Mouse (Mus musculus) T-cell, adult 2 months (primary cell): Measurements from ENCODE around the gene Glt1d1.

ENCODE experiments used
- DNase-seq: peaks from one replicate; pipeline ENCODE4 v3.0.0; 2022; ENCODE audit warnings: low spot score

Gene Glt1d1

GRCm38 (mm10) chr5:127633188-127633587 lies 1.1 kb downstream of the Glt1d1 start:
- DNase-seq = no peak

GRCm38 (mm10) chr5:127633666-127634065 lies 1.6 kb downstream of the Glt1d1 start:
- no peak for DNase-seq

- DNase-seq = no peak
Measured at GRCm38 (mm10) chr5:127637622-127638021, 5.6 kb downstream of the Glt1d1 start.

GRCm38 (mm10) chr5:127638177-127638576 lies 6.1 kb downstream of the Glt1d1 start:
- DNase-seq = no peak

- no peak for DNase-seq
Measured at GRCm38 (mm10) chr5:127639067-127639605, 7.1 kb downstream of the Glt1d1 start.

GRCm38 (mm10) chr5:127639635-127640034 lies 7.6 kb downstream of the Glt1d1 start:
- DNase-seq = no peak

- no peak for DNase-seq
Measured at GRCm38 (mm10) chr5:127640359-127640758, 8.3 kb downstream of the Glt1d1 start.

- DNase-seq = no peak
Measured at GRCm38 (mm10) chr5:127641185-127641958, 9.3 kb downstream of the Glt1d1 start.

- DNase-seq = no peak
Measured at GRCm38 (mm10) chr5:127648046-127648445, 16.0 kb downstream of the Glt1d1 start.

GRCm38 (mm10) chr5:127649077-127649476 lies 17.0 kb downstream of the Glt1d1 start:
- DNase-seq = no peak

- no peak for DNase-seq
Measured at GRCm38 (mm10) chr5:127658257-127658656, 26.2 kb downstream of the Glt1d1 start.

GRCm38 (mm10) chr5:127659312-127659711 lies 27.2 kb downstream of the Glt1d1 start:
- DNase-seq = no peak

- DNase-seq = no peak
Measured at GRCm38 (mm10) chr5:127660267-127660666, 28.2 kb downstream of the Glt1d1 start.

- no peak for DNase-seq
Measured at GRCm38 (mm10) chr5:127660979-127661378, 28.9 kb downstream of the Glt1d1 start.

GRCm38 (mm10) chr5:127673913-127674312 lies 41.9 kb downstream of the Glt1d1 start:
- no peak for DNase-seq

- no peak for DNase-seq
Measured at GRCm38 (mm10) chr5:127677561-127677960, 45.5 kb downstream of the Glt1d1 start.

GRCm38 (mm10) chr5:127678501-127678900 lies 46.4 kb downstream of the Glt1d1 start:
- no peak for DNase-seq

GRCm38 (mm10) chr5:127688568-127689170 lies 56.6 kb downstream of the Glt1d1 start:
- DNase-seq = no peak

GRCm38 (mm10) chr5:127691085-127691484 lies 59.0 kb downstream of the Glt1d1 start:
- no peak for DNase-seq

- no peak for DNase-seq
Measured at GRCm38 (mm10) chr5:127691581-127691980, 59.5 kb downstream of the Glt1d1 start.

GRCm38 (mm10) chr5:127695898-127696297 lies 63.8 kb downstream of the Glt1d1 start:
- DNase-seq = no peak

GRCm38 (mm10) chr5:127696602-127697001 lies 64.5 kb downstream of the Glt1d1 start:
- DNase-seq = no peak

GRCm38 (mm10) chr5:127698525-127698924 lies 66.5 kb downstream of the Glt1d1 start:
- no peak for DNase-seq
